Mouse (Mus musculus) forebrain, embryonic 15.5 days (tissue): ENCODE results near the gene Zdhhc12. TPM values are rescaled to one million over a fixed set of nuclear protein-coding genes. Genes with fewer than 3 reads are reported as not detected.

ENCODE experiments used
- ATAC-seq: fragments of 200-750 bp; cut with Nextera tagmentation; replicated peaks from 2 replicates; pipeline ENCODE4 v1.8.0; 2017; ENCODE audit warnings: mild to moderate bottlenecking, moderate TSS enrichment, moderate library complexity
- H3K27ac ChIP-seq: fragments of 300-500 bp; sonication (generic); replicated peaks from 2 replicates; pipeline ENCODE4 v1.5.1; 2015; ENCODE audit warnings: mild to moderate bottlenecking, inconsistent platforms
- H3K27me3 ChIP-seq: fragments of 300-500 bp; sonication (generic); 2 replicates; pipeline ENCODE4 v1.6.1; 2015; ENCODE audit warnings: inconsistent platforms
- H3K36me3 ChIP-seq: fragments of 300-500 bp; sonication (generic); 2 replicates; pipeline ENCODE4 v1.6.1; 2015; ENCODE audit warnings: mild to moderate bottlenecking, inconsistent platforms
- H3K4me1 ChIP-seq: fragments of 300-500 bp; sonication (generic); 2 replicates; pipeline ENCODE4 v1.6.1; 2015; ENCODE audit warnings: inconsistent platforms
- H3K4me2 ChIP-seq: fragments of 300-500 bp; sonication (generic); replicated peaks from 2 replicates; pipeline ENCODE4 v1.6.1; 2015; ENCODE audit warnings: mild to moderate bottlenecking, inconsistent platforms
- H3K4me3 ChIP-seq: fragments of 300-500 bp; sonication (generic); 2 replicates; pipeline ENCODE4 v1.5.1; 2015; ENCODE audit warnings: mild to moderate bottlenecking, inconsistent platforms
- H3K9ac ChIP-seq: fragments of 300-500 bp; sonication (generic); replicated peaks from 2 replicates; pipeline ENCODE4 v1.6.1; 2015; ENCODE audit warnings: mild to moderate bottlenecking, inconsistent platforms
- H3K9me3 ChIP-seq: fragments of 300-500 bp; sonication (generic); 2 replicates; pipeline ENCODE4 v1.6.1; 2016; ENCODE audit warnings: inconsistent platforms
- WGBS: fragments of 180-500 bp; shearing (Covaris S2); methylation state at CpG from one replicate; pipeline ENCODE4 v1.1.7; 2015; ENCODE audit warnings: mixed read lengths; 5-methylcytosine and 5-hydroxymethylcytosine counted together
- polyA plus RNA-seq: library from polyadenylated mRNA; unstranded; fragments of >200 nt; fragmentation: Nextera tagmentation; extraction: Ambion mirVana; gene quantifications from 2 replicates; pipeline ENCODE4 v1.2.1, GENCODE M21; 2015

Zdhhc12 gene
- polyA plus RNA-seq, 1 experiment from 2014 or later: 16.7 TPM

DNA sequence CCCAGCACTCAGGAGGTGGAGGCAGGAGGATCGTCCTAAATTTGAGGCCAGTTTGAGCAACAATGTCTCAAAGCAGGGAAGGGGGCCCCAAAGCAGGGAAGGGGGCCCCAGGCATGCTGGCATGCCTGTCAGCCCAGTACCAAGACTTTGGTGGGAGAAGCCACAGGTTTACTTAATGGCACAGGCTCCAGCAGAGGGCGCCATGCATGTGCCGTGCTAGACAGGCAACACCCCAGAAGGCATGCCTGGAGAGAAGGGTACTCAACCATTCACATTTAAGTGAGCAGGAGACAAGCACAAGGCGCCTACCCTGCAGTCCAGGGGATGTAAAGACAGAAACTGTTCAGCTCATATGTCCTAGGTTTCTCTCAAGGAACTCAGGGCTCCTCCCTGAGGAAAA, 51.0 kb downstream of the Zdhhc12 start:
- Histone ChIP-seq H3K27ac (no peak overlapping the region), H3K36me3 (peaks cover 12% of the 10 kb centered on the region), H3K9me3 (no peaks in the 10 kb centered on the region), H3K4me3 (no peak overlapping the region), H3K4me2 (no peak overlapping the region), H3K4me1 (peaks cover 5% of the 10 kb centered on the region), H3K9ac (no peak overlapping the region), H3K27me3 (no peaks in the 10 kb centered on the region)
- 11% methylated on average over 4 of the region's 4 CpGs for WGBS
- ATAC-seq: peak; percentile 60; the same call in 1 of the 2 replicates

Other genes starting within 250 kb of the Zdhhc12 start
- gene Cercam, start 224.5 kb downstream of the Zdhhc12 start, polyA plus RNA-seq: 6.8 and 7.2 TPM in 2 replicates
- gene Odf2, start 204.4 kb downstream of the Zdhhc12 start, polyA plus RNA-seq: 67.9 and 74.8 TPM in 2 replicates
- gene Gle1, start 158.2 kb downstream of the Zdhhc12 start, polyA plus RNA-seq: 92.6 and 95.7 TPM in 2 replicates
- gene Sptan1, start 128.1 kb downstream of the Zdhhc12 start, polyA plus RNA-seq: 224 and 227 TPM in 2 replicates
- gene Wdr34, start 44.8 kb downstream of the Zdhhc12 start, polyA plus RNA-seq: 70.1 and 76.2 TPM in 2 replicates
- 445 and 449 TPM in 2 replicates for gene Set, start 36.3 kb downstream of the Zdhhc12 start, polyA plus RNA-seq
- 3.5 and 3.9 TPM in 2 replicates for gene Pkn3, start 16.0 kb downstream of the Zdhhc12 start, polyA plus RNA-seq
- 14.5 and 15.0 TPM in 2 replicates for gene Zer1, start 30.9 kb upstream of the Zdhhc12 start, polyA plus RNA-seq
- gene Tbc1d13, start 40.1 kb upstream of the Zdhhc12 start, polyA plus RNA-seq: 9.7 and 10.9 TPM in 2 replicates
- gene Endog, start 77.8 kb upstream of the Zdhhc12 start, polyA plus RNA-seq: 13.6 and 14.7 TPM in 2 replicates
- gene Spout1, start 84.8 kb upstream of the Zdhhc12 start, polyA plus RNA-seq: 62.4 and 63.3 TPM in 2 replicates
- gene Kyat1, start 112.2 kb upstream of the Zdhhc12 start, polyA plus RNA-seq: 14.3 and 15.7 TPM in 2 replicates
- gene Lrrc8a, start 144.1 kb upstream of the Zdhhc12 start, polyA plus RNA-seq: 57.6 and 58.2 TPM in 2 replicates
- 0.64 and 0.70 TPM in 2 replicates for gene Gm28035, start 146.9 kb upstream of the Zdhhc12 start, polyA plus RNA-seq
- gene Phyhd1, start 172.6 kb upstream of the Zdhhc12 start, polyA plus RNA-seq: 7.9 and 8.5 TPM in 2 replicates
- gene Gm28038, start 187.4 kb upstream of the Zdhhc12 start, polyA plus RNA-seq: not detected in 2 replicates
- 31.4 and 34.1 TPM in 2 replicates for gene Dolk, start 192.7 kb upstream of the Zdhhc12 start, polyA plus RNA-seq
- gene Nup188, start 192.7 kb upstream of the Zdhhc12 start, polyA plus RNA-seq: 22.0 and 23.5 TPM in 2 replicates